Mouse (Mus musculus) neural tube, embryonic 13.5 days (tissue): Measurements from ENCODE around the gene Sema7a. TPM values are rescaled to one million over a fixed set of nuclear protein-coding genes. Genes with fewer than 3 reads are reported as not detected.

Experiments
- ATAC-seq: fragments of 200-750 bp; cut with Nextera tagmentation; 2 replicates; pipeline ENCODE4 v1.8.0; 2017; ENCODE audit warnings: low read depth, mild to moderate bottlenecking, moderate TSS enrichment, moderate library complexity
- H3K27ac ChIP-seq: fragments of 300-500 bp; sonication (generic); replicated peaks from 2 replicates; pipeline ENCODE4 v1.5.1; 2015; ENCODE audit warnings: moderate library complexity, mild to moderate bottlenecking, inconsistent platforms
- H3K27me3 ChIP-seq: fragments of 300-500 bp; sonication (generic); 2 replicates; pipeline ENCODE4 v1.6.1; 2015; ENCODE audit warnings: mild to moderate bottlenecking, inconsistent platforms
- H3K36me3 ChIP-seq: fragments of 300-500 bp; sonication (generic); 2 replicates; pipeline ENCODE4 v1.6.1; 2015; ENCODE audit warnings: mild to moderate bottlenecking, inconsistent platforms
- H3K4me1 ChIP-seq: fragments of 300-500 bp; sonication (generic); replicated peaks from 2 replicates; pipeline ENCODE4 v1.6.1; 2015; ENCODE audit warnings: inconsistent platforms
- H3K4me2 ChIP-seq: fragments of 300-500 bp; sonication (generic); 2 replicates; pipeline ENCODE4 v1.6.1; 2015; ENCODE audit warnings: inconsistent platforms, mild to moderate bottlenecking, moderate library complexity
- H3K4me3 ChIP-seq: fragments of 300-500 bp; sonication (generic); 2 replicates; pipeline ENCODE4 v1.5.1; 2015; ENCODE audit warnings: mild to moderate bottlenecking, inconsistent platforms
- H3K9ac ChIP-seq: fragments of 300-500 bp; sonication (generic); 2 replicates; pipeline ENCODE4 v1.6.1; 2015; ENCODE audit warnings: moderate library complexity, mild to moderate bottlenecking, inconsistent platforms
- H3K9me3 ChIP-seq: fragments of 300-500 bp; sonication (generic); 2 replicates; pipeline ENCODE4 v1.6.1; 2016; ENCODE audit warnings: inconsistent platforms
- WGBS: fragments of 180-500 bp; shearing (Covaris S2); methylation state at CpG from one replicate; pipeline ENCODE4 v1.1.7; 2015; 5-methylcytosine and 5-hydroxymethylcytosine counted together
- polyA plus RNA-seq: library from polyadenylated mRNA; unstranded; fragments of >200 nt; fragmentation: Nextera tagmentation; extraction: Ambion mirVana; gene quantifications from 2 replicates; pipeline ENCODE4 v1.2.1, GENCODE M21; 2015

Sema7a gene
- polyA plus RNA-seq, 1 experiment from 2014 or later: 1.8 TPM

- H3K9me3 ChIP-seq: no peaks in the 10 kb centered on the region
- no peak overlapping the region for H3K4me2 ChIP-seq
- H3K9ac ChIP-seq: no peak overlapping the region
- 91% methylated on average over 5 of the region's 5 CpGs for WGBS
- H3K27me3 ChIP-seq: no peaks in the 10 kb centered on the region
- no peaks in the 10 kb centered on the region for H3K4me1 ChIP-seq
- no peak overlapping the region for H3K27ac ChIP-seq
- peaks cover 94% of the 10 kb centered on the region for H3K36me3 ChIP-seq
- ATAC-seq: no peak
- H3K4me3 ChIP-seq: no peak overlapping the region
These were observed 17.5 kb upstream of the Sema7a start for GRCm38 (mm10) chr9:57922381-57922780.

- Histone ChIP-seq H3K36me3 (peaks cover 94% of the 10 kb centered on the region), H3K9ac (no peak overlapping the region), H3K4me2 (no peak overlapping the region), H3K4me1 (no peaks in the 10 kb centered on the region), H3K4me3 (no peak overlapping the region), H3K27me3 (no peaks in the 10 kb centered on the region), H3K27ac (no peak overlapping the region), H3K9me3 (no peaks in the 10 kb centered on the region)
- no peak for ATAC-seq
- WGBS: 91% methylated on average over 3 of the region's 3 CpGs
These were observed 16.9 kb upstream of the Sema7a start for GRCm38 (mm10) chr9:57923046-57923445.

GRCm38 (mm10) chr9:57931166-57931767, 8.6 kb upstream of the Sema7a start:
- Histone ChIP-seq H3K9me3 (no peaks in the 10 kb centered on the region), H3K27me3 (no peaks in the 10 kb centered on the region), H3K4me2 (no peak overlapping the region), H3K9ac (no peak overlapping the region), H3K4me3 (no peak overlapping the region), H3K4me1 (no peaks in the 10 kb centered on the region), H3K36me3 (peaks cover 47% of the 10 kb centered on the region), H3K27ac (no peak overlapping the region)
- WGBS: 84% methylated on average over 5 of the region's 5 CpGs
- ATAC-seq: no peak

- H3K27me3 ChIP-seq: peaks cover 6% of the 10 kb centered on the region
- peaks cover 38% of the 10 kb centered on the region for H3K36me3 ChIP-seq
- WGBS: 77% methylated on average over 3 of the region's 3 CpGs
- no peak overlapping the region for H3K4me3 ChIP-seq
- no peak for ATAC-seq
- H3K9ac ChIP-seq: no peak overlapping the region
- no peaks in the 10 kb centered on the region for H3K4me1 ChIP-seq
- no peaks in the 10 kb centered on the region for H3K9me3 ChIP-seq
- H3K27ac ChIP-seq: no peak overlapping the region
- H3K4me2 ChIP-seq: no peak overlapping the region
These were observed 7.7 kb upstream of the Sema7a start for GRCm38 (mm10) chr9:57932253-57932652.

- peaks cover 30% of the 10 kb centered on the region for H3K36me3 ChIP-seq
- no peaks in the 10 kb centered on the region for H3K9me3 ChIP-seq
- WGBS: 75% methylated on average over 6 of the region's 6 CpGs
- H3K27me3 ChIP-seq: peaks cover 6% of the 10 kb centered on the region
- H3K4me3 ChIP-seq: no peak overlapping the region
- no peak for ATAC-seq
- H3K4me2 ChIP-seq: no peak overlapping the region
- H3K9ac ChIP-seq: no peak overlapping the region
- H3K27ac ChIP-seq: no peak overlapping the region
- no peaks in the 10 kb centered on the region for H3K4me1 ChIP-seq
These were observed 6.9 kb upstream of the Sema7a start for GRCm38 (mm10) chr9:57932831-57933602.

GRCm38 (mm10) chr9:57935683-57936437, 4.1 kb upstream of the Sema7a start:
- 36% methylated on average over 6 of the region's 6 CpGs for WGBS
- H3K4me2 ChIP-seq: no peak overlapping the region
- no peak overlapping the region for H3K9ac ChIP-seq
- peaks cover 13% of the 10 kb centered on the region for H3K27me3 ChIP-seq
- H3K36me3 ChIP-seq: peaks cover 3% of the 10 kb centered on the region; the same call in 1 of the 2 replicates
- no peak for ATAC-seq
- H3K4me1 ChIP-seq: peaks cover 13% of the 10 kb centered on the region
- no peak overlapping the region for H3K27ac ChIP-seq
- no peaks in the 10 kb centered on the region for H3K9me3 ChIP-seq
- H3K4me3 ChIP-seq: no peak overlapping the region

GRCm38 (mm10) chr9:57937171-57937570, 2.7 kb upstream of the Sema7a start:
- ATAC-seq: no peak
- peaks cover 26% of the 10 kb centered on the region for H3K27me3 ChIP-seq
- H3K9ac ChIP-seq: no peak overlapping the region
- H3K4me2 ChIP-seq: no peak overlapping the region
- peaks cover 27% of the 10 kb centered on the region for H3K4me1 ChIP-seq
- 89% methylated on average over 4 of the region's 4 CpGs for WGBS
- no peak overlapping the region for H3K4me3 ChIP-seq
- no peaks in the 10 kb centered on the region for H3K36me3 ChIP-seq
- H3K27ac ChIP-seq: no peak overlapping the region
- H3K9me3 ChIP-seq: no peaks in the 10 kb centered on the region

GRCm38 (mm10) chr9:57937651-57938050, 2.3 kb upstream of the Sema7a start:
- Histone ChIP-seq H3K36me3 (no peaks in the 10 kb centered on the region), H3K4me2 (no peak overlapping the region)
- no peak for ATAC-seq

GRCm38 (mm10) chr9:57938225-57939055, 1.5 kb upstream of the Sema7a start:
- no peak for ATAC-seq
- H3K4me3 ChIP-seq: no peak overlapping the region
- H3K27ac ChIP-seq: no peak overlapping the region
- no peak overlapping the region for H3K4me2 ChIP-seq
- WGBS: 78% methylated on average over 5 of the region's 5 CpGs
- no peaks in the 10 kb centered on the region for H3K36me3 ChIP-seq
- peaks cover 38% of the 10 kb centered on the region for H3K4me1 ChIP-seq
- H3K27me3 ChIP-seq: peaks cover 36% of the 10 kb centered on the region
- H3K9me3 ChIP-seq: no peaks in the 10 kb centered on the region
- H3K9ac ChIP-seq: peak overlapping the region; percentile 89

More at GRCm38 (mm10) chr9:57937651-57938050, 2.3 kb upstream of the Sema7a start:
- Histone ChIP-seq H3K9me3 (no peaks in the 10 kb centered on the region), H3K4me3 (no peak overlapping the region), H3K9ac (no peak overlapping the region), H3K4me1 (peaks cover 31% of the 10 kb centered on the region), H3K27ac (no peak overlapping the region), H3K27me3 (peaks cover 30% of the 10 kb centered on the region)
- 54% methylated on average over 6 of the region's 6 CpGs for WGBS

- WGBS: under 1% methylated on average over 44 of the region's 44 CpGs
- peak overlapping the region; percentile 89 for H3K9ac ChIP-seq
- peak overlapping the region; percentile 60 for H3K4me3 ChIP-seq
These were observed 460 bp downstream of the Sema7a start for GRCm38 (mm10) chr9:57940349-57940794.

GRCm38 (mm10) chr9:57940861-57941638, 1.1 kb downstream of the Sema7a start:
- Histone ChIP-seq H3K9me3 (no peaks in the 10 kb centered on the region), H3K9ac (peak overlapping the region; percentile 89), H3K27me3 (peaks cover 36% of the 10 kb centered on the region), H3K36me3 (no peaks in the 10 kb centered on the region), H3K27ac (peak overlapping the region; percentile 91), H3K4me3 (peak overlapping the region; percentile 60), H3K4me1 (peaks cover 53% of the 10 kb centered on the region), H3K4me2 (peak overlapping the region; percentile 79)
- no peak; the same call in 1 of the 2 replicates for ATAC-seq
- WGBS: 8% methylated on average over 27 of the region's 28 CpGs

More at GRCm38 (mm10) chr9:57940349-57940794, 460 bp downstream of the Sema7a start:
- peak overlapping the region; percentile 79 for H3K4me2 ChIP-seq
- peaks cover 46% of the 10 kb centered on the region for H3K4me1 ChIP-seq
- peak overlapping the region; percentile 91 for H3K27ac ChIP-seq
- H3K27me3 ChIP-seq: peaks cover 36% of the 10 kb centered on the region
- ATAC-seq: peak; percentile 83
- no peaks in the 10 kb centered on the region for H3K36me3 ChIP-seq
- no peaks in the 10 kb centered on the region for H3K9me3 ChIP-seq
